Mouse (Mus musculus) CH12.LX (cell line): ENCODE data around the gene Ndst2. TPM values are rescaled to one million over a fixed set of nuclear protein-coding genes. Genes with fewer than 3 reads are reported as not detected.
A peak's percentile ranks its signal among the peaks of the same experiment; 100 is the strongest.

Source experiments
- DNase-seq: peaks from one replicate; pipeline ENCODE4 v3.0.0-alpha.2; 2013; ENCODE audit errors: extremely low read depth
- H3K27ac ChIP-seq: 2 replicates; pipeline ENCODE4 v1.5.1; 2012; ENCODE audit warnings: low read depth, mild to moderate bottlenecking, control low read depth, moderate library complexity; ENCODE audit not compliant: insufficient read depth
- H3K27me3 ChIP-seq: replicated peaks from 2 replicates; pipeline ENCODE3; 2012; ENCODE audit warnings: inconsistent platforms
- H3K36me3 ChIP-seq, 2 experiments: replicated peaks in 1 of 2; 2 replicates each; pipeline versions ENCODE3 to v1.6.1; 2012; ENCODE audit warnings: inconsistent platforms in 1 of 2, low read length in 1 of 2, mild to moderate bottlenecking in 1 of 2, mixed read lengths in 1 of 2, moderate library complexity in 1 of 2; ENCODE audit not compliant: control insufficient read depth in 1 of 2, insufficient read depth in 1 of 2
- H3K4me1 ChIP-seq, 2 experiments: 2 replicates each; pipeline ENCODE4 v1.6.1; 2012; ENCODE audit warnings: inconsistent platforms in 1 of 2, moderate library complexity in 1 of 2; ENCODE audit not compliant: insufficient read depth in 2 of 2, control insufficient read depth in 1 of 2
- H3K4me2 ChIP-seq: 2 replicates; pipeline ENCODE4 v1.6.1; 2012; ENCODE audit warnings: low read depth, mild to moderate bottlenecking, control low read depth; ENCODE audit not compliant: poor library complexity, insufficient read depth, severe bottlenecking
- H3K4me3 ChIP-seq, 3 experiments: fragments of 150-350 bp in 1 of 3; sonication (generic) in 1 of 3; replicated peaks in 1 of 3; 2 replicates each; pipeline versions ENCODE3 to v1.5.1; 2011 to 2012; ENCODE audit warnings: low read depth in 2 of 3, low read length in 2 of 3, mild to moderate bottlenecking in 2 of 3, moderate library complexity in 2 of 3, control low read depth in 1 of 3, improper control_type of control experiment in 1 of 3, inconsistent platforms in 1 of 3, mixed read lengths in 1 of 3; ENCODE audit not compliant: poor library complexity in 1 of 3
- H3K79me2 ChIP-seq: replicated peaks from 2 replicates; pipeline ENCODE4 v1.6.1; 2012; ENCODE audit warnings: mild to moderate bottlenecking, moderate library complexity; ENCODE audit not compliant: control insufficient read depth, poor library complexity, insufficient read depth, severe bottlenecking; ENCODE audit errors: extremely low read depth
- H3K9ac ChIP-seq: 2 replicates; pipeline ENCODE4 v1.6.1; 2012; ENCODE audit warnings: low read depth, mild to moderate bottlenecking, control low read depth, moderate library complexity; ENCODE audit not compliant: insufficient read depth
- H3K9me3 ChIP-seq: replicated peaks from 2 replicates; pipeline ENCODE3; 2012; ENCODE audit warnings: low read length, inconsistent platforms, mixed read lengths
- BHLHE40 ChIP-seq: IDR thresholded peaks from 2 replicates; pipeline ENCODE4 v1.6.1; 2011; ENCODE audit warnings: mild to moderate bottlenecking, low read depth, low read length, improper control_type of control experiment
- CHD2 ChIP-seq: IDR thresholded peaks from 2 replicates; pipeline ENCODE4 v1.6.1; 2011; ENCODE audit warnings: low read length, improper control_type of control experiment
- CTCF ChIP-seq, 2 experiments: IDR thresholded peaks in 1 of 2; conservative IDR thresholded peaks in 1 of 2; 2 replicates each; pipeline ENCODE4 v1.5.1; 2011 to 2012; ENCODE audit warnings: low read depth in 2 of 2, low read length in 2 of 2, improper control_type of control experiment in 1 of 2, inconsistent platforms in 1 of 2, mild to moderate bottlenecking in 1 of 2, moderate library complexity in 1 of 2
- EP300 ChIP-seq: IDR thresholded peaks from 2 replicates; pipeline ENCODE4 v1.6.1; 2011; ENCODE audit warnings: low read length, improper control_type of control experiment
- ETS1 ChIP-seq: conservative IDR thresholded peaks from 2 replicates; pipeline ENCODE4 v1.6.1; 2012; ENCODE audit warnings: low read depth, mild to moderate bottlenecking, inconsistent platforms, low read length, improper control_type of control experiment, moderate library complexity
- IRF4 ChIP-seq: IDR thresholded peaks from 2 replicates; pipeline ENCODE4 v1.6.1; 2014; ENCODE audit warnings: low read depth, mild to moderate bottlenecking, inconsistent platforms, low read length, improper control_type of control experiment
- JUN ChIP-seq: IDR thresholded peaks from 2 replicates; pipeline ENCODE4 v1.6.1; 2011; ENCODE audit warnings: low read depth, mild to moderate bottlenecking, low read length, improper control_type of control experiment, moderate library complexity; ENCODE audit not compliant: insufficient read depth
- MAFK ChIP-seq: IDR thresholded peaks from 2 replicates; pipeline ENCODE4 v1.6.1; 2011; ENCODE audit warnings: low read length, improper control_type of control experiment; ENCODE audit not compliant: insufficient replicate concordance
- MAX ChIP-seq: IDR thresholded peaks from 2 replicates; pipeline ENCODE4 v1.6.1; 2011; ENCODE audit warnings: low read length, improper control_type of control experiment
- MEF2A ChIP-seq: IDR thresholded peaks from 2 replicates; pipeline ENCODE4 v1.6.1; 2014; ENCODE audit warnings: low read depth, mild to moderate bottlenecking, inconsistent platforms, low read length, improper control_type of control experiment, borderline replicate concordance
- PAX5 ChIP-seq: IDR thresholded peaks from 2 replicates; pipeline ENCODE4 v1.6.1; 2012; ENCODE audit warnings: low read length, inconsistent platforms, mixed read lengths
- SMC3 ChIP-seq: IDR thresholded peaks from 2 replicates; pipeline ENCODE4 v1.6.1; 2011; ENCODE audit warnings: low read depth, low read length, improper control_type of control experiment
- TBP ChIP-seq: conservative IDR thresholded peaks from 2 replicates; pipeline ENCODE4 v1.6.1; 2011; ENCODE audit warnings: low read depth, low read length, improper control_type of control experiment
- TCF12 ChIP-seq: IDR thresholded peaks from 2 replicates; pipeline ENCODE4 v1.6.1; 2014; ENCODE audit warnings: low read depth, mild to moderate bottlenecking, inconsistent platforms, low read length, improper control_type of control experiment
- UBTF ChIP-seq: IDR thresholded peaks from 2 replicates; pipeline ENCODE4 v1.6.1; 2012; ENCODE audit warnings: low read depth, mild to moderate bottlenecking, inconsistent platforms, low read length, improper control_type of control experiment, moderate library complexity
- USF2 ChIP-seq: conservative IDR thresholded peaks from 2 replicates; pipeline ENCODE4 v1.6.1; 2011; ENCODE audit warnings: low read depth, low read length, improper control_type of control experiment
- ZNF384 ChIP-seq: IDR thresholded peaks from 2 replicates; pipeline ENCODE4 v1.6.1; 2012; ENCODE audit warnings: low read depth, low read length, improper control_type of control experiment, inconsistent platforms
- dilution Hi-C: fragments of 300-500 bp; cut with MboI; formaldehyde crosslinking; loops from 2 replicates; pipeline ENCODE4 v1.14.3; 2020; ENCODE audit warnings: low sequenced_read_pairs; ENCODE audit not compliant: extremely low pct_unique_long_range_greater_than_20kb, extremely low pct_ligation_motif_present
- in situ Hi-C: fragments of 300-500 bp; cut with MboI; formaldehyde crosslinking; loops from 3 replicates; pipeline ENCODE4 v1.14.3; 2019; ENCODE audit warnings: low sequenced_read_pairs, low pct_ligation_motif_present, low pct_unique_long_range_greater_than_20kb, mixed read lengths
- polyA plus RNA-seq: library from polyadenylated mRNA; unstranded; fragments of >175 nt; gene quantifications from 2 replicates; pipeline ENCODE4 v1.2.1, GENCODE M21; 2012; ENCODE audit warnings: low read depth; ENCODE audit not compliant: insufficient read length
- total RNA-seq, 2 experiments: library from RNA; depleted of rRNA; stranded (reverse); fragments of 300-350 nt in 1 of 2; fragments of >200 nt in 1 of 2; gene quantifications; 2 replicates each; pipeline ENCODE4 v1.2.3; 2012 to 2014

Gene Ndst2
- total and polyA plus RNA-seq, 3 experiments: 11.4 to 18.0 (median 17.8) TPM

GRCm38 (mm10) chr14:20686576-20686975 is 47.8 kb downstream of the Ndst2 start:
- H3K4me1 ChIP-seq: peaks cover 9 to 10% of the 10 kb centered on the region in 2 experiments
- DNase-seq: no peak
- dilution Hi-C loops: no loop called here
- no peaks in the 10 kb centered on the region for H3K79me2 ChIP-seq
- no peak overlapping the region for H3K4me3 ChIP-seq
- no peak overlapping the region for H3K9ac ChIP-seq
- H3K27ac ChIP-seq: no peak overlapping the region
- H3K4me2 ChIP-seq: no peak overlapping the region
- TF ChIP-seq PAX5: no peak
- TF ChIP-seq TBP: no peak
- TF ChIP-seq IRF4: no peak
- no peak for TF ChIP-seq ZNF384
- TF ChIP-seq MAX: no peak
- TF ChIP-seq BHLHE40: no peak
- no peak for TF ChIP-seq CTCF (conservative IDR thresholded peaks at IDR 0.05 in 1 of 2, IDR thresholded peaks at IDR 0.05 in 1 of 2; ENCODE audit: low read depth in 2 of 2, low read length in 2 of 2)
- no peak for TF ChIP-seq EP300
- TF ChIP-seq UBTF: no peak
- no peak for TF ChIP-seq JUN
- TF ChIP-seq SMC3: no peak
- TF ChIP-seq USF2: no peak
- H3K27me3 ChIP-seq: no peaks in the 10 kb centered on the region
- H3K9me3 ChIP-seq: no peaks in the 10 kb centered on the region
- in situ Hi-C loops: no loop called here
- H3K36me3 ChIP-seq: peaks cover 90 to 99% of the 10 kb centered on the region in 2 experiments

- TF ChIP-seq MEF2A (no peak), TBP (no peak), MAFK (no peak), CHD2 (no peak), UBTF (no peak), SMC3 (no peak), BHLHE40 (no peak), TCF12 (peak; percentile 82), ETS1 (peak; percentile 45)
- TF ChIP-seq, all 38 proteins: peak for 2
- no peak overlapping the region for H3K4me2 ChIP-seq
- no peak overlapping the region for H3K9ac ChIP-seq
- DNase-seq: no peak
- peaks cover 14 to 18% of the 10 kb centered on the region in 2 experiments for H3K4me1 ChIP-seq
- H3K79me2 ChIP-seq: peaks cover 4% of the 10 kb centered on the region; the same call in 1 of the 2 replicates
- peaks cover 90 to 100% of the 10 kb centered on the region in 2 experiments for H3K36me3 ChIP-seq
- dilution Hi-C loops (no loop called here), in situ Hi-C loops (no loop called here)
- peak overlapping the region; percentile 7; the same call in 1 of the 2 replicates for H3K27ac ChIP-seq
- H3K9me3 ChIP-seq: no peaks in the 10 kb centered on the region
- H3K27me3 ChIP-seq: no peaks in the 10 kb centered on the region
- no peak overlapping the region for H3K4me3 ChIP-seq
Measured at GRCm38 (mm10) chr14:20682498-20682897, 51.9 kb downstream of the Ndst2 start.
